Mouse (Mus musculus) retina, postnatal 7 days (tissue): ENCODE measurements around the gene 4933434E20Rik.

Source experiments
- DNase-seq: peaks from one replicate; pipeline ENCODE4 v3.0.0-alpha.2; 2012; ENCODE audit warnings: low read depth, low spot score

The 4933434E20Rik gene

GRCm38 (mm10) chr3:90051441-90052350 lies at the start of gene 4933434E20Rik:
TSS of gene 4933434E20Rik (plus strand) at chr3:90051636.
- DNase-seq, result no peak

- no peak for DNase-seq
Measured at GRCm38 (mm10) chr3:90004091-90004796, 47.2 kb upstream of the 4933434E20Rik start.

GRCm38 (mm10) chr3:90010291-90010690 lies 41.1 kb upstream of the 4933434E20Rik start:
- DNase-seq, result no peak

- DNase-seq, result no peak
Measured at GRCm38 (mm10) chr3:90016626-90017025, 34.8 kb upstream of the 4933434E20Rik start.

GRCm38 (mm10) chr3:90034653-90035052 lies 16.8 kb upstream of the 4933434E20Rik start:
- no peak for DNase-seq

- DNase-seq, result no peak
Measured at GRCm38 (mm10) chr3:90036263-90036662, 15.2 kb upstream of the 4933434E20Rik start.

GRCm38 (mm10) chr3:90049691-90050090 lies 1.7 kb upstream of the 4933434E20Rik start:
- DNase-seq, result no peak

- peak; percentile 97 for DNase-seq
Measured at GRCm38 (mm10) chr3:90052351-90053241, 1.2 kb downstream of the 4933434E20Rik start, which contains the start of gene Ubap2l. TSS of gene Ubap2l (minus strand) at chr3:90052628.

- no peak for DNase-seq
Measured at GRCm38 (mm10) chr3:90061549-90061948, 10.1 kb downstream of the 4933434E20Rik start.

- no peak for DNase-seq
Measured at GRCm38 (mm10) chr3:90062539-90062938, 11.1 kb downstream of the 4933434E20Rik start.

- no peak for DNase-seq
Measured at GRCm38 (mm10) chr3:90064383-90064782, 12.9 kb downstream of the 4933434E20Rik start.

- DNase-seq, result no peak
Measured at GRCm38 (mm10) chr3:90065553-90065952, 14.1 kb downstream of the 4933434E20Rik start.

- no peak for DNase-seq
Measured at GRCm38 (mm10) chr3:90067851-90068250, 16.4 kb downstream of the 4933434E20Rik start.

- DNase-seq, result no peak
Measured at GRCm38 (mm10) chr3:90069688-90070087, 18.3 kb downstream of the 4933434E20Rik start.

GRCm38 (mm10) chr3:90072294-90072693 lies 20.9 kb downstream of the 4933434E20Rik start, which contains the start of gene Tpm3:
TSS of gene Tpm3 (plus strand) at chr3:90072649.
- DNase-seq, result no peak

- peak; percentile 65 for DNase-seq
Measured at GRCm38 (mm10) chr3:90076921-90077716, 25.7 kb downstream of the 4933434E20Rik start.

- no peak for DNase-seq
Measured at GRCm38 (mm10) chr3:90078224-90078623, 26.8 kb downstream of the 4933434E20Rik start.

GRCm38 (mm10) chr3:90079133-90079762 lies 27.8 kb downstream of the 4933434E20Rik start:
- peak; percentile 71 for DNase-seq

- no peak for DNase-seq
Measured at GRCm38 (mm10) chr3:90079763-90080497, 28.5 kb downstream of the 4933434E20Rik start.
